Mouse (Mus musculus): Measurements from ENCODE around the gene Stxbp1. TPM values are rescaled to one million over a fixed set of nuclear protein-coding genes. Genes with fewer than 3 reads are reported as not detected.
A peak's percentile ranks its signal among the peaks of the same experiment; 100 is the strongest.

The Stxbp1 gene
- total RNA-seq, 2 experiments from 2014 or later: 34.8 to 39.6 TPM

GRCm38 (mm10) chr2:32838147-32838884, 8.7 kb downstream of the Stxbp1 start:
- DNase-seq: peak; percentile 32

GRCm38 (mm10) chr2:32835588-32835987, 11.5 kb downstream of the Stxbp1 start:
- no peak for DNase-seq

- DNase-seq: peak; percentile 57
Measured at GRCm38 (mm10) chr2:32834496-32834895, 12.5 kb downstream of the Stxbp1 start.

GRCm38 (mm10) chr2:32828979-32829676, 17.9 kb downstream of the Stxbp1 start:
- DNase-seq: no peak

GRCm38 (mm10) chr2:32825796-32826195, 21.2 kb downstream of the Stxbp1 start:
- DNase-seq: no peak

- no peak for DNase-seq
Measured at GRCm38 (mm10) chr2:32824778-32825177, 22.3 kb downstream of the Stxbp1 start.

- no peak for DNase-seq
Measured at GRCm38 (mm10) chr2:32824181-32824580, 22.9 kb downstream of the Stxbp1 start.

GRCm38 (mm10) chr2:32823579-32824154, 23.4 kb downstream of the Stxbp1 start:
- no peak for DNase-seq

GRCm38 (mm10) chr2:32823153-32823552, 23.9 kb downstream of the Stxbp1 start:
- DNase-seq: no peak

GRCm38 (mm10) chr2:32822643-32823042, 24.4 kb downstream of the Stxbp1 start:
- no peak for DNase-seq

- peak; percentile 49 for DNase-seq
Measured at GRCm38 (mm10) chr2:32821041-32821802, 25.8 kb downstream of the Stxbp1 start.

- DNase-seq: no peak
Measured at GRCm38 (mm10) chr2:32818208-32818607, 28.8 kb downstream of the Stxbp1 start.

- no peak for DNase-seq
Measured at GRCm38 (mm10) chr2:32817589-32817988, 29.5 kb downstream of the Stxbp1 start.

- DNase-seq: no peak
Measured at GRCm38 (mm10) chr2:32816946-32817581, 30.0 kb downstream of the Stxbp1 start.

GRCm38 (mm10) chr2:32816497-32816896, 30.5 kb downstream of the Stxbp1 start:
- DNase-seq: no peak

- no peak for DNase-seq
Measured at GRCm38 (mm10) chr2:32811959-32812358, 35.1 kb downstream of the Stxbp1 start.

- DNase-seq: no peak
Measured at GRCm38 (mm10) chr2:32808816-32809566, 38.1 kb downstream of the Stxbp1 start.

- no peak for DNase-seq
Measured at GRCm38 (mm10) chr2:32798251-32798962, 48.6 kb downstream of the Stxbp1 start.

- DNase-seq: no peak
Measured at GRCm38 (mm10) chr2:32795748-32796418, 51.2 kb downstream of the Stxbp1 start.

GRCm38 (mm10) chr2:32791297-32791696, 55.7 kb downstream of the Stxbp1 start:
- peak; percentile 53 for DNase-seq

Measured in heart, postnatal 4 days (tissue).